Mouse (Mus musculus): Measurements from ENCODE around the gene Rnf157. TPM values are rescaled to one million over a fixed set of nuclear protein-coding genes. Genes with fewer than 3 reads are reported as not detected.
A peak's percentile ranks its signal among the peaks of the same experiment; 100 is the strongest.
"Not testable (repeated sequence)": the region's sequence is repeated elsewhere in the genome, so short reads cannot be mapped to it uniquely, and the experiment has no call there.

Rnf157 gene
- total RNA-seq, 2 experiments from 2014 or later, result 200 to 207 TPM

DNA sequence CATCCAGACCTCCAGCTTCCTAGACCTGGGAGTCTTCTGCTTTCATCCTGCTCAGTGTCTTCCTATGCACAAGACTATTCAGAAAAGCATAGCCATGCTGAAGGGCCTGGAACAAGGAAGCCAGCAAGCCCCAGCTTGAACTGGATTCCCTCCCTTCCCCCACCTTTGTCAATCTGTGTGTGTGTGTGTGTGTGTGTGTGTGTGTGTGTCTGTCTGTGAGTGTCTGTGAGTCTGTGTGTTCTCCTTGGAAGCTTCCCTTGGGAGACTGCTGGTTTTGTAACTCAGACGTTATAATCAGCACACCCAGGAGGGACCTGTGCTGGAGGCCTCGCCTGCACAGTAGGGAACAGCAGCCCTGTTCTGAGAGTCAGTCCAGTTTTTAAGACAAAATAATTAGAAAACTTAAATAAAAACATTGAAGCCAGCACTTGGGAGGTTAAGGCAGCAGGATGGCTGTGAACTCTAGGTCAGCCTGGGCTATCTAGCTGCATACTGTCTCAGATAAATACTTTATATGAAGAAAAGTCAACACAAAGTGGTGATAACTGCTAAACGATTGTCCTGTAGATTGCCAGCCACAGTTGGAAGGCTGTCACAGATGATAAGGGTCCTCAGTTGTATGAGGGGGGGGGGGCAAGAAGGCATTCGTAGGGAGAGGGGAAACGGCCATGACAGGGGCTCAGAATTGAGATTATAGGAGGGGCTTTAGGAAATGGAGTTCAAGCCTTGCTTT, 23.3 kb upstream of the Rnf157 start:
- no peak for DNase-seq (ENCODE audit: extremely low spot score in 1 of 2, low spot score in 2 of 2)
- intact Hi-C loops (cut with DNase I), result no loop called here

DNA sequence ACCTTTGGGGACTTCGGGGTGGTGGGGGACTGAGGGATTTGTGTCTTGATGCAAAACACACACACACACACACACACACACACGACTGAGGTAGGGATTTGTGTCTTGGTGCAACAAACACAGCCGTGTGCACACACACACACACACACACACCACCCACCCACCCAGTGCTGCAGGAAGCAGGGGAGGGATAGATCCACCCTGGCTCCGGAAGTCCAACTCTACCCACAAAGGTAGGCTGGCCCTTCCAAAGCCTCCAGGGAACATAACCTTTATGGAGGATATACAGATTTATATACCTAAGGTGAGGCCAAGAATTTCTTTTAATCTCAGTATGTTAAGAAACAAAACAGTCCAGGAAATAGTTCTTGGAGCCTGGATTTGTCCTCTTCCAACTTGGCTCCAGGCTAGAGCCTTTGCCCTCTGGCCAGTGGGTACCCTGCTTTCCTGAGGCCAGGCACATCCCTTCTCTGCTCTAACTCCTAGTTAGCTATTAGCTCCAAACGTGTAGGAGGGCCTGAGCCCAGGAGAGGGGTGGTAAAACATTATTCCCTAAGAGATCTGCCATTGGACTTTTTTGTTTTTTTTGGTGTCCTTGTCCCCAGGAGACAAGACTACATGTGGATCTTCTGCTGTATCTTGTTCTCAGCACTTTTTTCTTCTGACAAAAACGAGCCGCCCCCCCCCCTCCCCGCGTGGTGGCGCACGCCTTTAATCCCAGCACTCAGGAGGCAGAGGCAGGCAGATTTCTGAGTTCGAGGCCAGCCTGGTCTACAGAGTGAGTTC, 22.3 kb upstream of the Rnf157 start:
- intact Hi-C loops (cut with DNase I), result no loop called here
- no peak for DNase-seq (ENCODE audit: extremely low spot score in 1 of 2, low spot score in 2 of 2)

DNA sequence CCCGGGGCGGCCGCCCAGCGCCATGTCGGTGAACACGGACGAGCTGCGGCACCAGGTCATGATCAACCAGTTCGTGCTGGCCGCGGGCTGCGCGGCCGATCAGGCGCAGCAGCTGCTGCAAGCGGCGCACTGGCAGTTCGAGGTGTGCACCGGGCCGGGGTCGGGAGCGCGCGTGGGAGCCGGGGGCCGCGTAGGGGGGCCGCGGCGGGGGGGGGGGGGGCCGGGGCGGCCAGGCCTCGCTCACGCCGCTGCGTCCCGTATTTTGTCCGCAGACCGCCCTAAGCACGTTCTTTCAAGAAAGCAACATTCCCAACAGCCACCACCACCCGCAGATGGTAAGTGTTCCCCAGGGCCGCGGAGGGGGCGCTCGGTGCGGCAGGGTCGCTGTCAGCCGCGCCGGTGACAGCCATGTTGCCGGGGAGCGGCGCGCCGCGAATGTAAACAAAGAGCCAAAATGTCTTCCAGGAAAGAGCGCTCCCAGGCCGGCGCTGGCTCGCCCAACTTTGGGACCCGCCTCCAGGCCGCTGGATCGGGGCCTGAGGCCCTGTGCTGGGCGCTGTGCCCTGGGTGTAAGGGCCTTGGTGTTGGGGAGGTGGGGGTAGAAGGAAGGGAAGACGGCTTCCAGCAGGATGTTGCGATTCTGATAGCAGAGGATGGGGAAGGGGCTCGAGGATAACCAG, 21.6 kb upstream of the Rnf157 start:
- DNase-seq (ENCODE audit: extremely low spot score in 1 of 2, low spot score in 2 of 2), result peak; percentile 57 to 84
- intact Hi-C loops (cut with DNase I), result no loop called here

DNA sequence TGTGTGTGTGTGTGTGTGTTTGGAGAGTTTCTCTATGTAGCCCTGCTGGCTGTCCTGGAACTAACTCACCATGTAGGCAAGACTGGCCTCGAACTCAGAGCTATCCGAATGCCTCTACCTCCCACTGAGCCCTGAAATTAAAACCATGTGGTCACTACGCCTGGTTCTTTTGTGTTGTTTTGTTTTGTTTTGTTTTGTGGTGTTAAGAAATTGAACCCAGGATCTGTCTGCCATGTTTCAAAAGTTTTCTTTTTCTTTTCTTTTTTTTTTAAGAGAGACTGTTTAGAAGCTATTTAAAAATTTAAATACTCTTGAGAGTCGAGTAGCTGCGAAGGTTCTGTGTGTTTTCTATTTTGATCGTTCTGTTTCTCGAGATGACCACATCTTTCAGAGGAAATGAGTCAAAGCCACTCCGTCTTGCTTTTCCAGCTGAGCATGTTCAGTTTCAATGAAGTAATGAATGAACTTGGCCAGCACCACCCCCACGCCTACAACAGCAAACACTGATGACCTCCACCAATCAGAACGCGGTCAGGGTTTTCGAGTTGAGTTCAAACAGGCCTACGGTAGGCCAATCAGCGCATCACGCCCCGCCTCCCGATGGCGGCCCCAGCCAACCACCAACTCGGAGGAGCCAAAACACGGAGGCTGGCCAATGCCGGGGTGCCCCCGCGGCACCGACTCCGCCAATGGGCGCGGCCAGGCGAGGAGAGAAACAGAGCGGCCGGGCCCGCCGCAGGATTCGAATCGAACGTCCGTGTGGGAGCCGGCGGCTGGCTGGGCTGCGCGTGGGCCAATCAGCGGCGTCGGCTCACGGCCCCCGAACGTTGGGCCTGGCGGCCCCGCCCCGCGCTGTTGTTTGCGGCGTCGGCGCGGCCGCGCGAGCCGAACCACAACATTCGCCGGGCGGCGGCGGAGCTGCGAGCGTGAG, 20.8 kb upstream of the Rnf157 start, which contains the start of gene Ubald2:
TSS of gene Ubald2 (plus strand) at position 739 of the 931 bp plus-strand sequence.
- intact Hi-C loops (cut with DNase I), result no loop called here
- peak; percentile 99 to 100 for DNase-seq (ENCODE audit: extremely low spot score in 1 of 2, low spot score in 2 of 2)

DNA sequence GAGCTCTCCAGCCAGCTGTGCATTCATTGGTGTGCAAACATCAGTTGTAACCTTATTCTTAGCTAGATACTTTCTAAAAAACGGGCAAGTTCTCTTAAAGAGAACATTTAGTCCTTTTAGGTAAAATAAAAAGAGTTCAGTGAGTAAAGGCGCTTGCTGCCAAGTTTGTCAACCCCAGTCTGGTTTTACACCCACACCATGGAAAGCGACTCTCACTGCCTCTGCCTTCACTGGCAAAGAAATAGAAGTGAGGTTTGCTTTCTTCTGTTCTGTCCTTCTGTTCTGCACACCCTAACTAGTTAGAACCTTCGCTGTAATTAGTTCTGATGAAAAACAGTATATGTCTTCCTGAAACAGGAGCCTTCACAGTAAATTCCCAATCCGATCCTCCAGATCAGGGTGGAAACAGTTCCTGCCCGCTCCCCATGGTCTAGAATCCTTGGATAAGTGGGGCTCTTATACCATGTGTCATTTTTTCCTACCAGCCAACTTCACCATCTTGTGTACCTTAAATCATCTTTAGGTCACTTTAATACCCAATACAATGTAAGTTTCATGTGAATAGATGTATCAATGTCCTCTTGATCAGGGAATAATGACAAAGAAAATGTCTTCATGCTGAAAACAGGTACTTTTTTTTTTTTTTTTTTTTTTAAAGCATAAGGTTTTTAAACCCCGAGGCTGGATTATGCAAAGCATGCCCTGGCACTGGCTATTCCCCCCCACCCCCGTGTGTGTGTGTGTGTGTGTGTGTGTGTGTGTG, 19.9 kb upstream of the Rnf157 start:
- DNase-seq (ENCODE audit: extremely low spot score in 1 of 2, low spot score in 2 of 2), result no peak
- intact Hi-C loops (cut with DNase I), result no loop called here

DNA sequence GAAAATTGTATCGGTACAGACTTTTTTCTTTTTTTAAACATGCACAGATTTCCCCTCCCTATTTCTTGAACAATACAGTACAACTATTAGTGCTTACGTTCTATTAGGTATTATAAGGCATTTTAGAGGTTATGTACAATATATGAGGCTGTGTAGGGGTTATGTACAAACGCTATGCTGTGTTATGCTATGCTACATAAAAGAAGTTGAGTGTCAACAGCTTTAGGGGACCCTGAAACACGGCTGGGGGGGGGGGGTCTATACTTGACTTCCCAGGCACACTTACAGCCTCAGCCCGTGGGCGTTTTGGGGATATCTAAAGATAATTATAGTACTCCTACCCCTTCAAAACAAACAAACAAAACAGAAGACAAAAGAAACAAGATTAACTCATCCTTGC, 19.3 kb upstream of the Rnf157 start:
- intact Hi-C loops (cut with DNase I), result no loop called here
- no peak for DNase-seq (ENCODE audit: extremely low spot score in 1 of 2, low spot score in 2 of 2)

DNA sequence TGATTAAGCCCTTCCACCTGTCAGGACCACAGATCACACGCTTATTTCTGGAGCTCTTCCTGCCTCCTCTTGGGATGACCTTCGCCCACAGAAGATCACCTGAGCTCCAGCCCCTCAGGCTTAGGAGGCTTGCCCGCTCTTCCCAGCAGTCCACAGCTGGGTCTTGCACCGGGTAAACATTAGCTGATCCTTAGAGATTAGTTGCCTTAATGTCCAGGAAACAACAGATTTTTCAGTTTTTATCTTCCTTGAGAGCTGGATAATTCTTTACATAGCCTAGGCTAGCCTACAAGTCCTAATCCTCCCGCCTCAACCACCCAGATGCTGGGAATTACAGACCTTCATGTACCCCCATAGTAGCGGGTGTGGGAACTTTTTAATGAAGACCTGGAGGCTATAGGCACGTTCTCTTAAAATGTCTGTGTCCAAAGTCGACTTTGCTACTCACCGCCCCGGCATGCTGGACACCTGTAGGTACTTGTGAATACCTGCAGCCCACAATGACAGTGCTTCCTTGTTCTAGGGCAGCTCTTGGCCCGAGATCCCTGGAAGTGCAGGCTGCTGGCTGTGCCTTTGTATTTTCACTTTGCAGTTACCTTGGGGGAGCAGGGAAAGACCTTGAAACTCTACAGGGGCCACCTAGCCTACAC, 18.7 kb upstream of the Rnf157 start:
- DNase-seq (ENCODE audit: extremely low spot score in 1 of 2, low spot score in 2 of 2), result no peak
- intact Hi-C loops (cut with DNase I), result no loop called here

DNA sequence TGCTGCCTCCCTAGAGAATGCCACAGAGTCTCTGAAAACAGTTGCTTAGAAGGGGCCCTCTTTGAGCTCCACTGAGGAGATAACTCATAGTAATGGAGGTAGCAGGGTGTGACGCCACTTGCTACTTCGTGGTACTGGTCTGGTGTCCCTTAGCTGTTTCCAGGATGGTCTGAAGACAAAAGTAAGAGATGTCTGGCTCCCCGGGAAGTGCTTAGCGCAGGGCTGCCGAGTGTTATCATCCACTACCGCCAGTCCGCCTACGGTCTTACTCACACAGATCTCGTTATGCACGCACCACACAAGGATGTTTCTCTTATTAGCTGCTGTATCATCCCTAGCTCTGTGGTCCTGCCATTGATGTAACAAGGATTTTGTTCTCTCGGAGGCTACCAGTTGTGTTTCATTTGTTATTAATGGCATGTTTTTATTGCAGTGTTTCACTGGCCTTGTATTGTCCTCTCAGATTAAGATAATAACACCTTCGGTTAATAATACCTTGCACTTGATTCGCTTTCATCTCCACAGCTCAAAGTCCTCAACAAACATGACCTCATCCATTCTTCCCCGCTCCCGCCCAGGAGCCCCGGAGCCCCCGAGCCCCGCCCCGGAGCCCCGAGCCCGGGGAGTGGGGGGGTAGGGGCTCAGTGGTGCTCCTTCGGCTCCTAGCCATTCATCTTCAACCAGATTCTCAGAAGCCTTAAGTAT, 18.0 kb upstream of the Rnf157 start:
- no peak for DNase-seq (ENCODE audit: extremely low spot score in 1 of 2, low spot score in 2 of 2)
- intact Hi-C loops (cut with DNase I), result no loop called here

DNA sequence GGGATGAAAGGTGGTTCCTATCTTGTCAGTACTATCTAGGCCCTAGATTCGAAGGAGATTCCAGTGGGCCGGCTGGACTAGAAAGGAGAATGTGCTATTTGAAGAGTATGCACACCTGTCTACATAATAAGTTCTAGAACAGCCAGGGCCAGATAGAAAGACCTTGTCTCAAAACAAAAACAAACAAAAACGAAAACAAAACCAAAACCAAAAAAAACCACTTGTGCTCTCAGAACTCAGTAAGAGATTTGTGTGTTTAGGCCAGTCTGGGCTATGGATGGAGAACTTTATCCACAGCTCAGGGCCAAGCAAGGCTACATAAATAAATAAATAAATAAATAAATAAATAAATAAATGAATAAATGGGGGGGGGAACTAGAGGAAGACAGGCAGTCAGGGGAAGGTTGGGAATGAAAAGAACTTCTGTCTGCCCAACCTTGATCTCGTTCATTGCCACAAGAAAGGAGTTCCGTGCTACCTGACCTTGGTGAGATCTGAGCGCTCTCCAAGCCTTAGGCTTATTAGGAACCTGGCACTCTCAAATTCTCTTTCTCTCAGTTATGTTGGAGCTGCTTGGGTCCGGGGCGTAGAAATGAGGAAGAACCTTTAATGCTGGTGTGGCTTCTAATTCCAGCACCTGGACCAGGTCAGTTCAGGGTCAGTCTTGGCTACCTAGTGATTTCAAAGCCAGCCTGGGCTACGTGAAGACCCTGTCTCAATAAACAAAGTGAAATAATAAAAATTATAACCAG, 17.2 kb upstream of the Rnf157 start:
- no peak for DNase-seq (ENCODE audit: extremely low spot score in 1 of 2, low spot score in 2 of 2)
- intact Hi-C loops (cut with DNase I), result no loop called here

DNA sequence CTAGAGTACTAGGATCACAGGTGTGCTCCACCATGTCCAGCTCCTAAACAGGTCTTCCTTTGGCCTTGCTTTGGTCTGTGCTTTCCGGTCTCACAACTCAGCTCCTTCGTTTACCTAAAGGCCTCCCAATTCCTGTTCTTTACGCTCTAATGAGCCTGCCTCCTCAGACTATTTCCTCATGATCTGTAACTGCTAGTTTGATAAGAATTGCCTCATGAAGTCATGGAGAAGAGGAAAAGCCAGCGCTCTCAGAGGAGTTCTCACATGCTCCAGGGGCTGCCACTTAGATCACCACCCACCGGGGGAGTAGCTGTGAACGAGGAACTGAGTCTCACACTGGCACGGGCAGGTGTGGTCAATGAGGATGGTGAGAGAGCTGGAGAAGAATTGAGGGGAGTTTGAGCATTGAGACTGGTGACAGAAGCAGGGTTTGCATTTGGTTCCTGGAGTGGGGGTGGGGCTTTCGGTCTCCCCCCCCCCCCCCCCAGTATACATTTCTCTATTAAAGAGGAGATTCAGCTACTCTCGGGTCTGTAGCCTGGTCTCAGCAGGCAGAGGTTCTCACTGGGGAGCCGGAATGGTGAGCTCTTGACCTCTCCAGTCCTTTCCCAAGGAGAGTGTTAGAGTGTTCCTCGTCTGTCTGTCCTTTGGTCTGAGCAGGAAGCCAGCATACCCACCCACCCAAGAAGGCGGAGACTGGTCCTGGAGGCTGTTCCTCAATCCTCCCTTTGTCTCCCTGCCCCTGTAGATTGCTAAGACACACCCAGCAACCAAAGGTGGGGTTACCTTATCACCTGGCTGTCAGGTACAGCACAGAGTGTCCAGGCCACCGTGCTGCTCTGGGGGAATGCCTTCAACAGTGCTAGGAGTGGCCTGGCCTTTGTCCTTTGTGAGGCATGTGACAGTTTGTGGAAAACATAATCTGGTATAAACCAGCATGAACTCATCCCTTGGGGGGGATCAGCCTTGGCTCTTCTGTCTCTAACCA, 16.3 kb upstream of the Rnf157 start:
- intact Hi-C loops (cut with DNase I), result no loop called here
- DNase-seq (ENCODE audit: extremely low spot score in 1 of 2, low spot score in 2 of 2), result no peak

DNA sequence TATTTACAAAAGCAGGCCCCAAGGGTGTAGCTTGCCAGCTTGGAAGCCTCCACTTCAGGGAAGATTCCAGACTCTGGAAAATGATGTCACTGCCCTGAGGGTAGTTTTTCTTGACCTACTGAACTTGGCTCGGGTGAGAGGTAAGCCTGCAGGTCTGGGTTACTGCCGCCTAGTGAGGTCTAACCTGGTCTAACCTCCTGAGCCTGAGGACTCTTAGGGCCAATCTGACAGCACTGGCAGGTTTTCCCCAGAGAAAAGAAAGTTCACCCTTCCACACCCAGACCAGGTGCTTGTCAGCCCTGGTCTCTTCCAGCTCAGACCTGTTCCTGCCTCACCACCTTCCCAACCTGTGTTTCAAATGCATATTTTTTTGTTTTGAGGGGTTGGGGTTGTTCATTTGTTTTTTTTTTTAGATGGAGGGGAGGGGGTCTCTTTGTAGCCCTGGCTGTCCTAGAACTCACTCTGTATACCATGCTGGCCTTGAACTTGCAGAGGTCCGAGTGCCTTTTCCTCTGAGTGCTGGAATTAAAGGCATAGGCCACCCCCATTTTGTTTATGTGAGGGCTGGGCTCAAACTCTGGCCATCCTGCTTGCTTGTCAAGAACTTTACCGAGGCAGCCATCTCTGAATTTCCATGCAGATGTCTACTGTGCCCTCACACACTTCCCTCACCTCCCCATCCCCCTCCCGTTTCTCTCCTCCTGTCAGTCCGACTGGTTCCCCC, 14.2 kb upstream of the Rnf157 start:
- no peak for DNase-seq (ENCODE audit: extremely low spot score in 1 of 2, low spot score in 2 of 2)

DNA sequence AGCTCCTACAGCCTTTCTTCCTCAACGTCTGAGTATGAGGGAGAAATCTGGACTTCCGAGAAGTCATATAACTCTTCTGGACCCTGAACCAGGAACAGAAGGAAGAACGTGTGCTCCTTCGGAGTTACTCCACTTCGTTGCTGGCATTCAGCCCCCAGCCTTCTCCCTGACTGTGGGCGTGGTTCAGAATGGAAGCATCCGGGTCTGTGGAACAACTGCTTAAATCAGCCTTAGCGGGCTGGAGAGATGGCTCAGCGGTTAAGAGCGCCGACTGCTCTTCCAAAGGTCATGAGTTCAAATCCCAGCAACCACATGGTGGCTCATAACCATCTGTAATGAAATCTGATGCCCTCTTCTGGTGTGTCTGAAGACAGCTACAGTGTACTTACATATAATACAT, 13.5 kb upstream of the Rnf157 start:
- intact Hi-C loops (cut with DNase I); DNase-seq (ENCODE audit: extremely low spot score in 1 of 2, low spot score in 2 of 2): not testable (repeated sequence)

More for the DNA sequence above, 14.2 kb upstream of the Rnf157 start:
- intact Hi-C loops (cut with DNase I), result no loop called here

DNA sequence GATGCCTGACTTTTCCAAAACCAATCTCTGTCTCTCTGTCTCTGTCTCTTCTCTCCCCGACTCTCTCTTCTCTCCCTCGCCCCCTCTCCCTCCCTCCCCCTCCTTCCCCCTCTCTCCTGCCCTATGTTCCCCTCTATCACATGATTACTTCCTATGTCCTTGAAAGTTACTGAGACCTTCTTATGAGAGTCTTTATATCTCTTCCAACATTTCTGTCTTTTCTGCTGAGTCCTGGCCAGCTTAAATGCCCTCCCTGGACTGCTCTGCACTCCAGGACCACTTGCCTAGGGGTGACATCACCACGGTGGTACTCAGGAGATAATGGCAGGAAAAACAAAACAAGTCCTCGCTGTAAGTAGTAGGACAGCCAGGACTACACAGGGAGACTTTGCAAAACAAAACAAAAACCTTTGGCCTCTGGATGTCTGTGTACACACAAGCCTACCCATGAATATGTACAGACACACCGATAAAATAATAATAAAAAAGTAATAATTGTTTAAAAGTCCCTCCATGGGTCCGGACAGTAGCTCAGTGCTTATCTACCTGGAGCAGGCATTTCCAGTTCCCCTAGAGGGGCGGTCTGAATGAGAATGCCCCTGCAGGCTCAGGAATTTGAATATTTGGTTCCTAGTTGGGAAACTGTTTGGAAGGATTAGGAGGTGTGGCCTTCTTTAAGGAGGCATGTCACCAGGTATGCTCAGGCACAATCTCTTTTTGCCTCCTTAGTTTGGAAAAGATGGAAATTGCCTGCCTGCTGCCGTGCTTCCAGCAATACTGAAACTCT, 12.0 kb upstream of the Rnf157 start:
- DNase-seq (ENCODE audit: extremely low spot score in 1 of 2, low spot score in 2 of 2), result no peak
- intact Hi-C loops (cut with DNase I), result no loop called here

Data from left cerebral cortex, postnatal 10 days (tissue).